Mouse (Mus musculus): ENCODE results near the gene Apol11b. TPM values are rescaled to one million over a fixed set of nuclear protein-coding genes. Genes with fewer than 3 reads are reported as not detected.

Gene Apol11b
- total RNA-seq, 2 experiments from 2014 or later: not detected

Other genes with a start within 250 kb of the Apol11b start
- gene Apol7a, start 244.2 kb downstream of the Apol11b start, total RNA-seq (2021): under 1 TPM; 0.39 to 0.50 TPM
- gene Apol9a, start 232.2 kb downstream of the Apol11b start, total RNA-seq (2021): under 1 TPM in 1 of 2 experiments, not detected in 1; 0.25 TPM
- gene Apol7b, start 195.8 kb downstream of the Apol11b start, total RNA-seq (2021): under 1 TPM; 0.34 to 0.35 TPM
- gene Apol10a, start 166.2 kb downstream of the Apol11b start, total RNA-seq (2021): not detected
- gene Apol11a, start 135.0 kb downstream of the Apol11b start, total RNA-seq (2021): not detected
- gene Apol7c, start 110.0 kb downstream of the Apol11b start, total RNA-seq (2021): not detected
- not detected for gene 1700025B11Rik, start 81.4 kb downstream of the Apol11b start, total RNA-seq (2021)
- under 1 TPM in 1 of 2 experiments, not detected in 1; 0.23 TPM for gene Apol10b, start 47.2 kb downstream of the Apol11b start, total RNA-seq (2021)
- gene Gm36245, start 44.0 kb downstream of the Apol11b start, total RNA-seq (2021): not detected
- not detected for gene Apol7e, start 55.6 kb upstream of the Apol11b start, total RNA-seq (2021)
- gene Apol9b, start 85.8 kb upstream of the Apol11b start, total RNA-seq (2021): under 1 TPM in 1 of 2 experiments, not detected in 1; 0.27 TPM
- 1 to 10 TPM; 4.0 TPM for gene Apol8, start 113.7 kb upstream of the Apol11b start, total RNA-seq (2021)
- 10 to 100 TPM; 58.0 to 77.6 TPM for gene Myh9, start 198.9 kb upstream of the Apol11b start, total RNA-seq (2021)